Mouse (Mus musculus) stomach, postnatal 0 days (tissue): ENCODE measurements around the gene Nipsnap3a. TPM values are rescaled to one million over a fixed set of nuclear protein-coding genes. Genes with fewer than 3 reads are reported as not detected.

Experiments used
- ATAC-seq: fragments of 200-750 bp; cut with Nextera tagmentation; 2 replicates; pipeline ENCODE4 v1.8.0; 2017; ENCODE audit not compliant: low FRiP score, low TSS enrichment
- DNase-seq: peaks from one replicate; pipeline ENCODE4 v3.0.0-alpha.2; 2016; ENCODE audit warnings: low spot score
- H3K27ac ChIP-seq: fragments of 300-500 bp; sonication (generic); replicated peaks from 2 replicates; pipeline ENCODE4 v1.5.1; 2014; ENCODE audit warnings: mild to moderate bottlenecking, control low read depth
- H3K27me3 ChIP-seq: fragments of 300-500 bp; sonication (generic); 2 replicates; pipeline ENCODE4 v1.6.1; 2014; ENCODE audit warnings: low read length; ENCODE audit not compliant: control insufficient read depth, insufficient read depth
- H3K36me3 ChIP-seq: fragments of 300-500 bp; sonication (generic); 2 replicates; pipeline ENCODE4 v1.6.1; 2014; ENCODE audit warnings: low read length, mixed read lengths; ENCODE audit not compliant: control insufficient read depth, insufficient read depth
- H3K4me1 ChIP-seq: fragments of 300-500 bp; sonication (generic); replicated peaks from 2 replicates; pipeline ENCODE4 v1.6.1; 2014; ENCODE audit warnings: antibody characterized with exemption; ENCODE audit not compliant: control insufficient read depth, insufficient read depth
- H3K4me2 ChIP-seq: fragments of 300-500 bp; sonication (generic); replicated peaks from 2 replicates; pipeline ENCODE4 v1.6.1; 2014; ENCODE audit warnings: low read depth, mild to moderate bottlenecking, control low read depth, moderate library complexity
- H3K4me3 ChIP-seq: fragments of 300-500 bp; sonication (generic); 2 replicates; pipeline ENCODE4 v1.5.1; 2014; ENCODE audit warnings: low read depth, low read length, control low read depth
- H3K9ac ChIP-seq: fragments of 300-500 bp; sonication (generic); 2 replicates; pipeline ENCODE4 v1.6.1; 2014; ENCODE audit warnings: mild to moderate bottlenecking, low read length, control low read depth, mixed read lengths
- H3K9me3 ChIP-seq: fragments of 300-500 bp; sonication (generic); 2 replicates; pipeline ENCODE4 v1.6.1; 2016; ENCODE audit warnings: low read length; ENCODE audit not compliant: control insufficient read depth
- CTCF ChIP-seq: IDR thresholded peaks from 2 replicates; pipeline ENCODE4 v1.5.1; 2016; ENCODE audit warnings: antibody characterized with exemption, low read depth, mild to moderate bottlenecking, moderate library complexity
- EP300 ChIP-seq: optimal IDR thresholded peaks from 2 replicates; pipeline ENCODE3; 2016; ENCODE audit warnings: antibody characterized with exemption
- WGBS: fragments of 180-500 bp; shearing (Covaris S2); extraction: QIAGEN DNeasy Blood & Tissue Kit; methylation state at CpG from one replicate; pipeline ENCODE4 v1.1.7; 2014; 5-methylcytosine and 5-hydroxymethylcytosine counted together
- polyA plus RNA-seq: library from polyadenylated mRNA; unstranded; fragments of >200 nt; fragmentation: Nextera tagmentation; extraction: Ambion mirVana; gene quantifications from 2 replicates; pipeline ENCODE4 v1.2.1, GENCODE M21; 2015

Gene Nipsnap3a
- polyA plus RNA-seq, 1 experiment from 2014 or later, result not detected

DNA sequence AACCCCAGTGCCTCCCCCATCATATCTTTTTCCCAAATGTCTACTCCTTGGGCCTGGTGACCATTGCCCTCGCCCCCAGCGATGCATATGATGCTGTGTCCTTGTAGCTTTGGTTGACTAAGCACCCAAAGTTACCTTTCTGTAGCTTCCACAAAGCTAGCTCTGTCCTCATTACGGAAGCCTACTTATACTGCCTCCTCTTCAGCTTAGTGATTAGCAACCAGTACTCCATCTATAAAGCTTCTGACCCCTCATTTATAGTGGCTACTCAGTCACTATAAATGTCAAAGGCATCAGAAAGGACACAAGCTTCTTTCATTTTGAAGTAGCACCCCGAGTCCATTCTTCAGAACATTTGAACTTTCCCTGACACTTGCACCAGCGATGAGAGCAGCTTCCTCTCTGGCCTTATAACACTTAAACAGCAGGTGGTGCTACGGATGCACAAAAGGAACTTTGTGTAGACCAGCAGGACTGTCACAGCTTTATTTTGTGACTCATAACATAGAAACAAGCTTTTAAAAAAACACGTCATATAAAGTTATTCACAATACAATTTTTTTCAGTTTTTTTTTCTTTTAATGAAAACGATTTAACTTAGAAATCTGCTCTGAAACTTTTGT is 41.4 kb downstream of the Nipsnap3a start:
- no peaks in the 10 kb centered on the region for H3K4me1 ChIP-seq
- ATAC-seq (no peak), DNase-seq (no peak)
- no peak overlapping the region for H3K27ac ChIP-seq
- H3K27me3 ChIP-seq, result no peaks in the 10 kb centered on the region
- H3K4me3 ChIP-seq, result no peak overlapping the region
- H3K9ac ChIP-seq, result no peak overlapping the region
- no peak for TF ChIP-seq EP300
- peak; percentile 71 for TF ChIP-seq CTCF
- H3K4me2 ChIP-seq, result no peak overlapping the region
- WGBS, result 57% methylated on average over 8 of the region's 8 CpGs
- peaks cover 2% of the 10 kb centered on the region; the same call in 1 of the 2 replicates for H3K36me3 ChIP-seq
- H3K9me3 ChIP-seq, result no peaks in the 10 kb centered on the region

DNA sequence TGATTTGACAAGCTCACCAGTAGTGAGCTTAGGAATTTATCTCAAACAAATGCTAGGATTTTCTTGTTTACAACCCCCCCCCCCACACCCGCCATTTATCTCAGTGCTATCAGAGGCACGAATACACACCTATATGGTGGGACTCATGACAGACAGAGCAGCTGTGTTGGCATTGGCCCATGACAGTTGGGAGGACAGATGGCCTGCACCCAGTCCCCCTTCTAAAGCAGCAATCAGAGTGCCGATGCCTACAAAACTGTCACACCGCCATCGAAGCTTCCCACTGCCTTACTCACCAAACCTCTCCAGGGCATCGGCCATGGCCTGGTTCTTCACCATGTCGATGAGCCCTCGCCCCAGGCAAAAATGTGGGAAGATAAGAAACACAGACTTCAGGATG is 54.7 kb downstream of the Nipsnap3a start:
- H3K9me3 ChIP-seq, result no peaks in the 10 kb centered on the region
- no peak overlapping the region for H3K4me2 ChIP-seq
- WGBS, result 86% methylated on average over 8 of the region's 8 CpGs
- H3K27me3 ChIP-seq, result no peaks in the 10 kb centered on the region
- ATAC-seq (no peak), DNase-seq (no peak)
- no peak for TF ChIP-seq CTCF
- TF ChIP-seq EP300, result no peak
- H3K27ac ChIP-seq, result no peak overlapping the region
- H3K36me3 ChIP-seq, result no peaks in the 10 kb centered on the region
- H3K4me1 ChIP-seq, result no peaks in the 10 kb centered on the region
- H3K9ac ChIP-seq, result no peak overlapping the region
- no peak overlapping the region for H3K4me3 ChIP-seq

DNA sequence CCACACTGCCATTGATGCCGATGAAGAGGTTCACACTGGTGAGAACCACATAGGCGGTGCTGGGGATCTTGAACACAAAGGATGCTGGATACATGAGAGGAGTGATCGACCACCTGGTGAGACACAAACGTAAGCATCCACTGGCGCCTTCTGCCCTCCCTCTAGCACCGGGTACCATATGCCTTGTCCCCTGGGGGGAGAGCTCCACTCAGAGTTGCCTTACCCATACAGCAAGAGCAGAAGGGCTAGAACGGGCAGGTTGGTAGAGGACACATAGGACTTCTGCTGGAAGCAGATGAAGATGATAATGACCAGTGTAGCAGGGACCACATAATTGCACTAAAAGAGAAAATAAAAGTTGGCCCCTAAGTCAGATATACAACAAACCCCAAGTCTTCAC is 56.7 kb downstream of the Nipsnap3a start:
- no peak overlapping the region for H3K4me2 ChIP-seq
- WGBS, result 87% methylated on average over 7 of the region's 7 CpGs
- H3K36me3 ChIP-seq, result 0 out of 2 replicates have a peak, but pooled peaks cover 2% of the 10 kb centered on the region
- no peaks in the 10 kb centered on the region for H3K9me3 ChIP-seq
- no peak overlapping the region for H3K4me3 ChIP-seq
- DNase-seq, result no peak
- ATAC-seq, result no peak
- TF ChIP-seq EP300 (no peak), CTCF (no peak)
- H3K27ac ChIP-seq, result no peak overlapping the region
- H3K27me3 ChIP-seq, result no peaks in the 10 kb centered on the region
- no peaks in the 10 kb centered on the region for H3K4me1 ChIP-seq
- H3K9ac ChIP-seq, result no peak overlapping the region

DNA sequence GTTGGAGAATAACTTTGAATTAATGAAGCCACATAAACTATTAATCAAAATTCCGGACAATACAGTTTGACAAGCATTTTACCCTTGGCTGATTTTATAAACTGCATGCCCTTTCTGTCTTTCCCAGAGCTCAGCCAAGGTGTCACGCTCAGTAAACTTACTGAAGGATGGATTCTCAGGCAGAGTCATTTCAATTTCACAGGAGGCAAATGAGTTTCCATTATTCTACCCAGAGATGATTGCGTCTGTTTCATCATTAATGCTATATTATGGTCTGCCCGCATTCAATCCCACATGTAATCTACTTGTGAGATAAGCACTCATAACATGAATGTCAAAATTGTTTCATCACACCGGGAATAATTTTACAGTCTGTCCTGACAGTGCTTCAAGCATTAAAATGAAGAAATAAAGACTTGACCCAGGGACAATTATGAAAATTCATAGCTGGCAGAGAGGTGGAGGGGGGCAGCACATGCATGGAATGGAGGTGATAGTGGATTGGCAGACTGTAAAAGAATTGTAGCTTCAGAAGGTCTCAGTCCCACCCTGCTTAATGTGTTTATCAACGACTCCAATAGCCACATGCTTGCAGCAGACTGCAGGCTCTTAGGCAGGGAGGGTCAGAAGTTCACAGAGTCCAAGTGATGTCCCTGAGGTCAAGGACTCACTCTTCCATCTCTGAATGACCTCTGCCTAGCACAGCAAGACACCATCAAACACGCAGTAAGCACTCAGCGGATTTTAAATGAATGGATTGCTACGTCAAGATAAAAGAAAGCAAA is 57.4 kb downstream of the Nipsnap3a start:
- no peak overlapping the region for H3K9ac ChIP-seq
- H3K4me3 ChIP-seq, result no peak overlapping the region
- TF ChIP-seq EP300, result no peak
- TF ChIP-seq CTCF, result no peak
- H3K36me3 ChIP-seq, result 0 out of 2 replicates have a peak, but pooled peaks cover 2% of the 10 kb centered on the region
- no peak overlapping the region for H3K27ac ChIP-seq
- ATAC-seq, result no peak
- no peaks in the 10 kb centered on the region for H3K9me3 ChIP-seq
- WGBS, result 69% methylated on average over 9 of the region's 9 CpGs
- no peaks in the 10 kb centered on the region for H3K27me3 ChIP-seq
- H3K4me1 ChIP-seq, result no peaks in the 10 kb centered on the region
- no peak for DNase-seq
- H3K4me2 ChIP-seq, result no peak overlapping the region

Other genes with a start within 250 kb of the Nipsnap3a start
- gene Olfr275, start 174.7 kb upstream of the Nipsnap3a start, polyA plus RNA-seq, result not detected in 2 replicates
- gene Olfr273, start 130.0 kb upstream of the Nipsnap3a start, polyA plus RNA-seq, result not detected in 2 replicates
- gene Olfr272, start 70.1 kb upstream of the Nipsnap3a start, polyA plus RNA-seq, result not detected in 2 replicates
- not detected in 2 replicates for gene Olfr270, start 24.7 kb upstream of the Nipsnap3a start, polyA plus RNA-seq
- gene Nipsnap3b, start 22.6 kb downstream of the Nipsnap3a start, polyA plus RNA-seq, result 109 TPM in 2 replicates
- 1.6 and 2.0 TPM in 2 replicates for gene Abca1, start 170.6 kb downstream of the Nipsnap3a start, polyA plus RNA-seq